Mouse (Mus musculus): ENCODE measurements around the gene Nfe2.

DNA sequence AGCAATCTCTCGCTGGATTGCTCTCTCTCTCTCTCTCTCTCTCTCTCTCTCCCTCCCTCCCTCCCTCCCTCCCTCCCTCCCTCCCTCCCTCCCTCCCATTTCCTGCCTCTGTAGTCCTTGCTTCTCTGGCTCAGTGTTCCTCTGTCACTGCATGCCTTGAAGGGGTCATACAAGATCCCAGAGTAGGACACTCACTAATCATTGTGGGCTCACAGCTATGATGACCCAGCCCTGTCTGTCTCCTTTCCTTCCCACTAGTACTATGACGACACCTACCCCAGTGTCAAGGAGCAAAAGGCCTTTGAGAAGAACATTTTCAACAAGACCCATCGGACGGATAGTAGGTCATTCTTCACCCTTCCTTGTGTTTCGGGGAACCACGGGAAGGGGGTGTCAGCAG is 32.2 kb upstream of the Nfe2 start:
- no peak for TF ChIP-seq POLR2A (IDR thresholded peaks at IDR 0.05; ENCODE audit: insufficient read depth, low read depth, low read length)
- no peak for TF ChIP-seq CTCF (IDR thresholded peaks at IDR 0.05)

Data from heart, adult 2 months (tissue).